Mouse (Mus musculus) left cerebral cortex, adult 9 months (tissue): Measurements from ENCODE around the gene Disp2.

Experiments used
- DNase-seq, 2 experiments: peaks; one replicate each; pipeline ENCODE4 v3.0.0; 2022; ENCODE audit warnings: low spot score in 2 of 2

Disp2 gene

GRCm38 (mm10) chr2:118786525-118786924 is 7.0 kb downstream of the Disp2 start:
- DNase-seq = no peak

DNA sequence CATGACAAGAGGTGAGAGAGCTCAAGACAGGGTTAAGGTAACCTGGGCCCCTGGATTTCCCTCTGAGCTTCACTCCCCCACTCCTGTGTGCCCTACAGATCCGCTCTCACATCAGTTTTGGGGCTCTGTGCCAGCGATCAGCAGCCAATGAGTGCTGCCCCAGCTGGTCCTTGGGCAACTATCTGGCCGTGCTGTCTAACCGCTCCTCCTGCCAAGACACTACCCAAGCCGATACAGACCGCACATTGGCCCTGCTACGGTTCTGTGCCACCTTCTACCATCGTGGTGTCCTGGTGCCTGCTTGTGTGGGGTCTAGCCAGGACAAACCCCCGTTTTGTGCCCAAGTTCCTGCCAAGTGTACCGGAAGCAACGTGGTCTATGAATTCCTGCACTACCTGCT is 10.0 kb downstream of the Disp2 start:
- DNase-seq = no peak

DNA sequence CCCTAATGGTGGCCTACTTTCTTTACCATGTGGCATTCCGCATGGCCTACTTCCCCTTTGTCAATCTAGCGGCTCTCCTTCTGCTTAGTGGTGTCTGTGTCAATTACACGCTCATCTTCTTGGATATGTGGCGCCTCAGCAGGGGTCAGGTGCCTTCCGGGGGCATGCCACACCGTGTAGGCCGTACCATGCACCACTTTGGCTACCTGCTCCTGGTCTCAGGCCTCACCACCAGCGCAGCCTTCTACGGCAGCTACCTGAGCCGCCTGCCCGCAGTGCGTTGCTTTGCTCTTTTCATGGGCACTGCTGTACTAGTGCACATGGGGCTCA is 10.7 kb downstream of the Disp2 start:
- no peak for DNase-seq

- peak in 1 of 2 experiments; percentile 51 for DNase-seq
These were observed 11.3 kb downstream of the Disp2 start for GRCm38 (mm10) chr2:118790551-118791525.

- no peak for DNase-seq
These were observed 12.2 kb downstream of the Disp2 start for GRCm38 (mm10) chr2:118791591-118792258.

GRCm38 (mm10) chr2:118792259-118792613 is 12.7 kb downstream of the Disp2 start:
- no peak for DNase-seq

DNA sequence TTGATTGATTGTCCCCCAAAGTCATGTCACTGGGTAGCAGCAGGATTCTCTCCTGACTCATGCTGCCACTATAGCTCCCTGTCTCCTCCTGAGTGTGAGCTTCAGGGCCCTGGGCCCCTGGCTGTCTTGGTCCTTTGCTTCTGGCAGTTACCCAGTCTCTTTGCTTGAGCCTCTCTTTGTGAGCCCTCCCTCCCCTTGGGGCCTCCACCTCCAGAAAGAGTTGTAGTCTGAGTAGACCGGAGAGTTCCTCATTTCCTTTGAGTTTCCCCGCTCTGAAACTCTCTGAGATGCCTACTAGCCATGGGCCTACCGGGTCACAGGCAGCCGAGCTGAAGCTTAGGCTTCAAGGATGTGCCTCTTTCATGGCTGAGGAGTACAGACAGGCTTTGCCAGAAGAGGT is 14.1 kb downstream of the Disp2 start:
- no peak for DNase-seq

- DNase-seq = no peak
These were observed 23.1 kb downstream of the Disp2 start for GRCm38 (mm10) chr2:118802542-118803118.

DNA sequence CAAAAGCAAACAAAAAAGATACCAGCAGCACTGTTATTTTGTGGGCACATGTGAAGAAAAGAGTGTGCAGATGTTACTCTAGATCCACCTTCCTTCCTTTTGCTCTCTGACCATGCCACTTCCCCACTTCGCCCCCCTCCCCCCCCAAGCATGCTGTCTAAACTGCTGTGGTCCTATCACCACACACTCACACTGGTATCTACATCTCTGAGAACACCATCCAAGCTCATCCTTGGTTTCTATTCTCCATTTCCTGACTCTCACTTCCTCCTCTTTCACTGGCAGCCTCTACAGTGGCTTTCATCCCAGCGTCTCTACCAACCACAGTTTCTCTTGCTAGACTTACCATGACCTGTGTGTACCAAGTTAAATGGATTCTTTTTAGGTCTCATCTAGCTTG is 25.0 kb downstream of the Disp2 start:
- DNase-seq = no peak

- DNase-seq = no peak
These were observed 25.6 kb downstream of the Disp2 start for GRCm38 (mm10) chr2:118805137-118805536.

DNA sequence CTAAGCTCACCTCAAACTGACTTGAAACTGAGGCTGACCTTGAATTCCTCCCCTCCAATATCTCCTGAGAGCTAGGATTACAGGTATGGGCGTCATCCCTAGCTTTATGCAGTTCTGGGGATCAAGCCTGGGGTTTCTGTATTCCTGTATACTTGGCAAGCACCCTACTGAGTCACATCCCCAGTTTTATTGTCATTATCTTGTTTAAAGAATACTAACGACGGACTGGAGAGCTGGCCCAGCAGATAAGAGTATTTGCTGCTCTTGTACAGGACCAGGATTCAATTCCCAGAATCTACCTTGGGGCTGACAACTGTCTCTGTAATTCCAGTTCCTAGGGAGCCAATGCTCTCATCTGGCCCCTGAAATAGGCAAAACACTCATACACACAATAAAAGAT is 26.2 kb downstream of the Disp2 start:
- DNase-seq = no peak

DNA sequence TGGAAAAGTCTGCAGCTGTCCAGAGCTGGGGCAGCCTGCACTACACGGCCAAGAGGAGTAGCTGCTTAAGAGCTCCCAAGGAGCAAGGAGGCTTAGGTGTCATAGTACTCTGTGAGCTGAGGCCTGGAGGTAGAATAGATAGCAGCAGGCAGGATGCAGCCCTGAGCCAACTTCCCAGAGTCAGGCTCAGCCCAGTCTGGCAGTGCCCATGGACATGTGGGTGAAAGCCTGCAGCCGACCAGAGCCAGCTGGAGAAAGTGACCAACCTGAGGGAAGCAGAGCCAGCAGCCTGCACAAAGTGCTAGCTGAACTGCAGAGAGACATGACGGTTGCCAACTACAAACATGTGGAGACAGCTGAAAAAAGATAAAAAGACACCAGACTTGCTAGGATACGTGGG is 27.3 kb downstream of the Disp2 start:
- no peak for DNase-seq

DNA sequence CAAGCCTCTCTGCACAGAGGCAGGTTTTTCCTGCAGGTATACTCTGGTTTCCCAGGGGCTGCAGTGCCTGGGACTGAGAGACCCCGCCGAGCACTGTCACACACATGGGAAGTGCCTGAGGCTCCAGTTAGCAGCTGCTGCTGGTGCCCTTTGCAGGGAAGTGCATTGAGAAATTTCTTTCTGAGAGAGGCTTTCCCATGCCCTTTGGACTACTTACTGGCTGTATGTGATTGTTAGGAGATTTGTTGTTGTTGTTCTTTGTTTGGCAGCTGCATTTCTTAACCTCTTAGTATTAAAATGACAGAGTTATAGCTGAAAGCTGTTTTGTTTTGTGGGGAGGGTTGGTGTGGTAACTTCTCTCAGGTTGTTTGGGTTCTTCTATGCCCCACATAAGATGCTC is 31.3 kb downstream of the Disp2 start:
- no peak for DNase-seq

DNA sequence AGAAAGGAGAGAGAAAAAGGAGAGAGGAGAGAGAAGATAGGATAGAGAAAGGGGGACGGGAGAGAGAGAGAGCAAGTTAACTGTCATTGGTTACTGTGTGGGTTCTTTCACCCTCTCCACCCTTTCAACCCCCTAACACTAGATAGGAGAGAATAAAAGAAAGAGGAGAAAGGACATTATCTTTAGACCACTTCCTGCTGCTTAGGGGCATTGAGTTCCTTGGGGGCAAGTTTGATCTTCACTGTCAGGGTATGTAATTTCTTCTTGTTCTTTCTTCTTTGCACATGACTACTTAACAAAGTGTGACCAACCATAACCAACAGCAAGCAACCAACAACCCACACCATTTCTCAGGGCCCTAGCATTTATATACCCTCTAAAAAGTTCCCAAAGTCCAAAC is 33.2 kb downstream of the Disp2 start:
- DNase-seq = no peak

DNA sequence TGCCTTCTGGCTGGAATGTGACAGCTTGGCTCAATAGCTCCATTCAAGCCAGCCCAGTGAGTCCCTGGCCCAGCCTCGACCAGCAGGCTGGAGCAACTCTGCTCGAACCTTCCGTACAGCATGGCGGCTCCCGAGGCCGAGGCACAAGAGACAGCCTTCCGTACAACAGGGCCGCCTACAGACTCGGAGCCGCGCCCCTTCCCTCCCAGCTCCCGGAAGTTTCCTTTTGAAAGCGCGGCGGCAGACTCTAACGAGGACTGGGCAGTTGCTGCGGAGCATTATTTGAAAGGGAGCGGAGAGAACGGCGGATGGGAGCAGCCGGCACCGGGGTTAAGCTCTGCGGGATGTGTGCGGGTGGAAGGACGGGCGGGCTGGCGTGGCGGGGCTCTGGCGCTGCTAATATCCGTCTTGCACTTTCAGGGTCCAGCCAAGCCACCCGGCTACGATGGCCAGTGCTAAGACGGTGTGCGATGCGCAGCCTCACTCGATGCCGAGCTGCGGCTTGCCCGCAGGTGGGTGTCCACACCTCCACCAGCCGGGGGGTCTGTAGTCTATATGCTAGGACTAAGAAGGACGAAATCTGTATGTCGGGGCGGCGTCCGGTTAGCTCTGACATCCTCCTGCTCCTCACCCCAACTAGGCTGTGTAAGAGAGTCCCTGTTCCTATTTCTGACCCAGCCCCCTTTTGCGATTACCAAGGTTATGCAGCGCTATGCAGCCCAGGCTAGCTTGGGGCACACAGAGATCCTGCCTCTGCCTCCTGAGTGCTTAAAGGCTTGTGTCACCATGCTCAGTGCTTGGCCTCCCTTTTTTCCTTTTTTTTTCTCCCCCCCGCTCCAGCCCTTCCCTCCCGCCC is 34.7 kb downstream of the Disp2 start, which contains the start of gene Knstrn:
TSS of gene Knstrn (plus strand) at position 23 of the 856 bp plus-strand sequence.
- DNase-seq = peak in 1 of 2 experiments; percentile 88

GRCm38 (mm10) chr2:118822800-118823199 is 43.3 kb downstream of the Disp2 start:
- no peak for DNase-seq

GRCm38 (mm10) chr2:118824396-118824795 is 44.9 kb downstream of the Disp2 start:
- DNase-seq = no peak

DNA sequence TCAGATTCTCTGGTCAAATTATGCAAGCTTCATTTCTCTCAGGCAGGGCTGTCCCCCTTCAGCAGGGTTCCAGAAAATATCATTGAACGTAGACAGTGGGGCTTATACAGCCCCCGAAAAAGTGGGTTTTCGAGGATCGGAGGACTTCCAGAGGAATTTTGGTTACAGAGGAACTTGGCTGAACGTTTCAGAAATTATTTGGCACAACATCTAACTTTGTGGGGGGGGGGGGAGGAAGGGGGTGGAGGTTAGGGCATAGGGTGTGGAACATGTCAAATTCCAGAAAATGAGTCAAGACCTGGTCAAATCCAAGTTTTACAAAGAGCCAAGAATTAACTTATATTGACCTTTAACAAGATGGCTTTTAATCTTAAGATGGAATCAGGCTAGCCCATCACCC is 49.6 kb downstream of the Disp2 start:
- no peak for DNase-seq

- DNase-seq = no peak
These were observed 54.5 kb downstream of the Disp2 start for GRCm38 (mm10) chr2:118834061-118834460.

- no peak for DNase-seq
These were observed 55.6 kb downstream of the Disp2 start for GRCm38 (mm10) chr2:118835115-118835514.

GRCm38 (mm10) chr2:118838330-118838729 is 58.8 kb downstream of the Disp2 start:
- DNase-seq = no peak

GRCm38 (mm10) chr2:118841186-118841585 is 61.7 kb downstream of the Disp2 start:
- DNase-seq = no peak
